Mouse (Mus musculus): Measurements from ENCODE around the gene Acy3.
"Not testable (repeated sequence)": the region's sequence is repeated elsewhere in the genome, so short reads cannot be mapped to it uniquely, and the experiment has no call there.

DNA sequence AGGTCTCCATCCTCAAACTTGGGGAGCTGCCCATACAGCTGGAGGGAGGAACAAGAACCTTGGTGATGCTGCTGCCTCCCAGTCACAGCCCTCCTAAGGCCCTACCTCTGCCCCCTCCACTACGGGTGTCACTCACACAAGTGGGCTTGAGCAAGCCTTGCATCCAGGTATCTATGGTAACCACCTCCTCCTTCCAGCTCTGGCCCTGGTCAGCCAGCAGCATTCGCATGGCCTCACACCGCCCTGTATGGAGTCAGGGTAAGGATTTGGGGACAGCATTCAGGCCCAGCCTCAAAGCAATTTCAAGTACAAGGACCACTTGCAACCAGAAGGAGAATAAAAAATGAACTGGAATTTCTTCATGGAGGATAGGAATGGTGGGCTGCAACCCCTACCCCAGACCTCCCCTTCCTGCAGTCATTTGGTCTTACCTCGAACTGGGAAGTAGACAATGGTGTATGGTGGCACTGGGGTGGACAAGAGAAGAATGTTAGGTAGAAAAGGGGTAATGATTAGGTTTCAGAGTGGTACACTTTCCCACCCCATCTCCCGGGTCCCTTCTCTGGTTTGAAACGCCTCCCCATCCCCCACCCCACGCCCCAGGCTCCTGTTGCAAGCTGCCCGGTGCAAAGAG, 50.9 kb downstream of the Acy3 start:
- not testable (repeated sequence) for TF ChIP-seq POLR2A (IDR thresholded peaks at IDR 0.05; ENCODE audit: low read depth, low read length); CTCF (conservative IDR thresholded peaks at IDR 0.05; ENCODE audit: insufficient read depth, insufficient read length, low read depth, low read length)
